ENCODE assay signal across 12 mouse cellular contexts in the genomic region with DNA sequence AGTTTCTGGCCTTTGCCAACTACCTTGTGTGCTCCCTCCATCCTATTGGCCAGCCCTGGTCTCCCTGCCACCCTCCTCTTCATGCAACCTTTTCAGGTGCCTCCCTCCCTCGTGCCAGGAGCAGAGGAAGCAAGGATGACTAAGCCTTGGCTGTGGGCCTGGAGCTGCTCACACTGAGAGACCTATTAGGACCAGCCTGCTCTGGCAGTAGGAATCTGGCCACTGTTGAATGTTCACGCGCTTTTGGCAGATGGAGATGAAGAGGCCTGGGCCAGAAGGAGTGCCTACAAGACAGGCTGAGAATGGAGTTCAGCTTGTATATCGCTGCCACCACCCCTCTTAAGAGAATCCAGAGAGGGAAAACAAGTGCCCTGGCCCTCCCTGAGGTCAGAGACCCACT. TPM values are rescaled to one million over a fixed set of nuclear protein-coding genes. Genes with fewer than 3 reads are reported as not detected.
DNase-seq lines count a peak whose midpoint lies in the region; ATAC-seq and TF ChIP-seq lines count a peak whose summit lies in the region.
"Had no signal": no experiment of that assay in that cellular context is flagged by ENCODE, and none has a peak within 500 bp of the region (broad histone marks: within the 10 kb centered on the region; RNA-seq: fewer than 3 reads in every experiment).

No protein-coding gene starts in this region.

- TF ChIP-seq POLR2A in thymus, adult 2 months (IDR thresholded peaks at IDR 0.05; ENCODE audit: control insufficient read depth, extremely low read depth, insufficient read depth, low read length, poor library complexity), result no peak

- no peaks in the 10 kb centered on the region; the same call in 1 of the 2 replicates for H3K4me1 ChIP-seq in forebrain, embryonic 14.5 days (ENCODE audit: control insufficient read depth, insufficient read depth, low read length)
- H3K4me1 ChIP-seq in forebrain, embryonic 13.5 days, result no peaks in the 10 kb centered on the region
- H3K4me1 ChIP-seq in thymus, adult 2 months (replicated peaks; ENCODE audit: control insufficient read depth, insufficient read depth, low read length), result no peaks in the 10 kb centered on the region

- TF ChIP-seq CTCF in thymus, adult 2 months (IDR thresholded peaks at IDR 0.05; ENCODE audit: borderline replicate concordance, control insufficient read depth, extremely low read depth, insufficient read depth, low read length, poor library complexity), result no peak

- no peak overlapping the region for H3K4me3 ChIP-seq in forebrain, embryonic 14.5 days (ENCODE audit: low read depth, low read length)
- H3K4me3 ChIP-seq in forebrain, embryonic 13.5 days, result no peak overlapping the region
- H3K4me3 ChIP-seq in thymus, adult 2 months (ENCODE audit: control insufficient read depth, insufficient read depth, low read length), result no peak overlapping the region

- no peak for ATAC-seq in forebrain, embryonic 14.5 days
- no peak for ATAC-seq in forebrain, embryonic 13.5 days
- no peak for ATAC-seq in megakaryocyte-erythroid progenitor cell, adult 5-6 weeks (replicated peaks; ENCODE audit: low FRiP score, low TSS enrichment, poor library complexity, severe bottlenecking)

- peak; percentile 21 for DNase-seq in forebrain, embryonic 14.5 days (ENCODE audit: low spot score)
- DNase-seq in right cerebral cortex, adult 18-20 months, result peak; percentile 19
- DNase-seq in right cerebral cortex, postnatal 4 days, result no peak
- peak; percentile 98 for DNase-seq in cerebellum, postnatal 36 days
- peak; percentile 23 for DNase-seq in ovary, postnatal 14 days (ENCODE audit: low spot score)
- no peak for DNase-seq in thymus, adult 2 months

- 65% methylated on average over 4 of the region's 4 CpGs for WGBS in forebrain, embryonic 14.5 days
- WGBS in forebrain, embryonic 13.5 days, result 76% methylated on average over 4 of the region's 4 CpGs
- 61% methylated on average over 4 of the region's 4 CpGs for WGBS in thymus, adult 2 months

- no peak overlapping the region for H3K27ac ChIP-seq in forebrain, embryonic 14.5 days (ENCODE audit: low read depth, low read length)
- H3K27ac ChIP-seq in forebrain, embryonic 13.5 days, result no peak overlapping the region
- H3K27ac ChIP-seq in thymus, adult 2 months (ENCODE audit: control insufficient read depth, insufficient read depth, low read length), result no peak overlapping the region

- H3K9me3 ChIP-seq in forebrain, embryonic 14.5 days (replicated peaks; ENCODE audit: control insufficient read depth, low read length), result no peaks in the 10 kb centered on the region
- H3K9me3 ChIP-seq in forebrain, embryonic 13.5 days (replicated peaks), result no peaks in the 10 kb centered on the region

- no peaks in the 10 kb centered on the region for H3K36me3 ChIP-seq in forebrain, embryonic 14.5 days (ENCODE audit: control insufficient read depth, insufficient read depth, low read length)
- no peaks in the 10 kb centered on the region for H3K36me3 ChIP-seq in forebrain, embryonic 13.5 days (ENCODE audit: poor library complexity, severe bottlenecking)
- no peaks in the 10 kb centered on the region for H3K36me3 ChIP-seq in thymus, adult 2 months (ENCODE audit: control insufficient read depth, insufficient read depth, low read length)

- no peaks in the 10 kb centered on the region for H3K27me3 ChIP-seq in forebrain, embryonic 14.5 days (replicated peaks; ENCODE audit: control insufficient read depth, insufficient read depth, low read length)
- no peaks in the 10 kb centered on the region for H3K27me3 ChIP-seq in forebrain, embryonic 13.5 days
- H3K27me3 ChIP-seq in thymus, adult 2 months (ENCODE audit: control insufficient read depth, insufficient read depth, low read length), result no peaks in the 10 kb centered on the region

- no peak overlapping the region for H3K4me2 ChIP-seq in forebrain, embryonic 14.5 days (ENCODE audit: low read length)
- no peak overlapping the region for H3K4me2 ChIP-seq in forebrain, embryonic 13.5 days

- no peak overlapping the region for H3K9ac ChIP-seq in forebrain, embryonic 14.5 days (ENCODE audit: low read length)
- no peak overlapping the region for H3K9ac ChIP-seq in forebrain, embryonic 13.5 days

RNA-seq across cellular contexts. Expression of a gene that starts 7.4 kb away (rescaled TPM):
- polyA plus RNA-seq in forebrain, embryonic 14.5 days (2014; fragmentation: Nextera tagmentation; extraction: Ambion mirVana), result not detected in 2 replicates
- not detected in 2 replicates for polyA plus RNA-seq in forebrain, embryonic 13.5 days (2015; fragmentation: Nextera tagmentation; extraction: Ambion mirVana)
- polyA plus RNA-seq in thymus, adult 2 months (2012; rRNA removed), result not detected in 2 replicates
- total RNA-seq in megakaryocyte-erythroid progenitor cell, adult 5-6 weeks (2014; fragmentation: Nextera tagmentation), result not detected in 2 replicates
- not detected in 2 replicates for total RNA-seq in megakaryocyte-erythroid progenitor cell, adult 5-6 weeks (2017)
- polyA plus RNA-seq: C2C12; intestine, embryonic 14.5 days; lung, embryonic 16.5 days had no signal

RNA-seq across cellular contexts. Expression of a gene that starts 46.0 kb away (rescaled TPM):
- not detected in 2 replicates for polyA plus RNA-seq in forebrain, embryonic 14.5 days (2014; fragmentation: Nextera tagmentation; extraction: Ambion mirVana)
- polyA plus RNA-seq in forebrain, embryonic 13.5 days (2015; fragmentation: Nextera tagmentation; extraction: Ambion mirVana), result 0.35 TPM in 1 of 2 replicates, not detected in the other
- 0.64 and 0.85 TPM in 2 replicates for polyA plus RNA-seq in thymus, adult 2 months (2012; rRNA removed)
- total RNA-seq in megakaryocyte-erythroid progenitor cell, adult 5-6 weeks (2014; fragmentation: Nextera tagmentation), result not detected in 2 replicates
- not detected in 2 replicates for total RNA-seq in megakaryocyte-erythroid progenitor cell, adult 5-6 weeks (2017)
- polyA plus RNA-seq: C2C12 had no signal

RNA-seq across cellular contexts. Expression of a gene that starts 54.9 kb away (rescaled TPM):
- not detected in 2 replicates for polyA plus RNA-seq in forebrain, embryonic 14.5 days (2014; fragmentation: Nextera tagmentation; extraction: Ambion mirVana)
- polyA plus RNA-seq in forebrain, embryonic 13.5 days (2015; fragmentation: Nextera tagmentation; extraction: Ambion mirVana), result not detected in 2 replicates
- polyA plus RNA-seq in thymus, adult 2 months (2012; rRNA removed), result 0.53 and 0.54 TPM in 2 replicates
- total RNA-seq in megakaryocyte-erythroid progenitor cell, adult 5-6 weeks (2014; fragmentation: Nextera tagmentation), result not detected in 2 replicates
- total RNA-seq in megakaryocyte-erythroid progenitor cell, adult 5-6 weeks (2017), result not detected in 2 replicates
- polyA plus RNA-seq: frontal cortex, adult 2 months; intestine, embryonic 14.5 days had no signal

Comparison
In these comparisons a context has a peak if more than half of its experiments do, and no peak if none do; other contexts are left out.
1. DNase-seq: peak in forebrain, embryonic 14.5 days (single experiment), right cerebral cortex, adult 18-20 months (single experiment), cerebellum, postnatal 36 days (2 of 2) and ovary, postnatal 14 days (single experiment); none in right cerebral cortex, postnatal 4 days (single experiment) and thymus, adult 2 months (single experiment).